Mouse (Mus musculus): ENCODE measurements around the gene Brd3.

- TF ChIP-seq CTCF (IDR thresholded peaks at IDR 0.05 in 2 of 3, conservative IDR thresholded peaks at IDR 0.05 in 1 of 3; ENCODE audit: control insufficient read depth in 1 of 3, insufficient read depth in 1 of 3, low read depth in 2 of 3, low read length in 3 of 3, poor library complexity in 1 of 3, severe bottlenecking in 1 of 3) (no peak), ZC3H11A (IDR thresholded peaks at IDR 0.05; ENCODE audit: low read depth, low read length) (no peak), TBP (IDR thresholded peaks at IDR 0.05; ENCODE audit: low read depth, low read length) (no peak)
These were observed 102.9 kb downstream of the Brd3 start for GRCm38 (mm10) chr2:27404375-27405093.

Measured in MEL (cell line).